Mouse (Mus musculus): ENCODE results near the gene Ybx1.
"Not testable (repeated sequence)": the region's sequence is repeated elsewhere in the genome, so short reads cannot be mapped to it uniquely, and the experiment has no call there.

The Ybx1 gene

GRCm38 (mm10) chr4:119294415-119295133 is at the start of gene Ybx1:
Ybx1 (minus strand) TSS chr4:119294604.
- peak; percentile 96 for DNase-seq (ENCODE audit: low spot score)

DNA sequence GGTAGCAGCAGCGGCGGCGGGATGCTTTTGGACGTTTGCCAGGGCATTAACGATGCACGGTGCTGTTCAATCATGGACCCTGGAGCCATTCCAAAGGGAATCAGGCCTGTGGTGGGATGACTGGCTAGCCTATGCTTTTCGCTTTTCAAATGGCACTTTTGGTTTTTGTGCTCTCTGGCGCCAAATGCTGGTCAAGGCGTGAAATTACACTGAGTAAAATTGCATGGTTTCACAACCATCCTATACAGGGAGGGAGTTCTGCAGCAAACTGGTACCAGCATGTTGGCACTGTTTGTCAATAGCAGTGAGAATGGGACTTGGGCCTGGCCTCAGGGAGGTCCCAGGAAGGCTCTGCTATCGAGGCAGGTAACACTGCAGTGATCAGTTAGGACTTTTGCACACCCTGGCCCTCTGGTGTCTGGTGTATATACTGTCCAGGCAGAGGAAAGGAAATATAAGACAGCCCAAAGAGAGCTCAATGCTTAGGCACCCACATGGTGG is 44.5 kb upstream of the Ybx1 start:
- peak; percentile 16 for DNase-seq (ENCODE audit: low spot score)

DNA sequence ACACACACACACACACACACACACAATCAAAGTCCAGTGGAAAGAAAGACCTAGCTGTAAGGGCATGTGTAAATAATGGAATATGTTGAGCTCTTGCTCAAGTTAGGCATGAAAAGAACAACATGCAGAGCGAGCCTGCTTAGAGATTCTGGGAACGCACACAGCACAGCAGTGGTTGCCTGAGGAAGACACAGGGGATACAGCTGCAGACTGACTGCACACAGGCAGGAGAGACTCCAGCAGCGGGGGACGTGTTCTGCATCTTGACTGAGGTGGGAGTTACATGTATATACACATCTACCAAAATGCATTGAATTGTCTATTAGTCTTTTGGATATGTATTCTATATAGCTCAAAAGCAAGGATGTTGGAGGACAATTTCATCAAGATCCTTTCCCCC is 44.0 kb upstream of the Ybx1 start:
- DNase-seq (ENCODE audit: low spot score): no peak

DNA sequence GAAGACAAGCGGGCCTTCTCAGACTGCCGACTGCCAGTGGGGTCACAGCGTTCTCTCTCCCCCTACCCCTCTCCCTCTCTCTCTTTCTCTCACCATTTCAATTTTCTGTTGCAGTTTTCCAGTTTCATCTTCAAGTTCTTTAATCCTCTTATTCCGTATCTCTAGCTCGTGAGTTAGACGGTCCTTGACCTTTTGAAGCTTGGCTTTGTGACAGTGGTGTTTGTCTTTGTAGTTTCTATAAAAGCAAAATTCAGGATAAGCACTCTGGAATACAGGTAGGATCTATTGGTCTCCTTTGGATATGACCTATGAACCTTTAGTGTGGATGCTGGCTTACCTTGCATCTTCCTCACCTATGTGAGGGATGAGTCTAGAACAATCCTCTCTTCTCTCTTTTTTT is 39.1 kb upstream of the Ybx1 start:
- DNase-seq (ENCODE audit: low spot score): no peak

DNA sequence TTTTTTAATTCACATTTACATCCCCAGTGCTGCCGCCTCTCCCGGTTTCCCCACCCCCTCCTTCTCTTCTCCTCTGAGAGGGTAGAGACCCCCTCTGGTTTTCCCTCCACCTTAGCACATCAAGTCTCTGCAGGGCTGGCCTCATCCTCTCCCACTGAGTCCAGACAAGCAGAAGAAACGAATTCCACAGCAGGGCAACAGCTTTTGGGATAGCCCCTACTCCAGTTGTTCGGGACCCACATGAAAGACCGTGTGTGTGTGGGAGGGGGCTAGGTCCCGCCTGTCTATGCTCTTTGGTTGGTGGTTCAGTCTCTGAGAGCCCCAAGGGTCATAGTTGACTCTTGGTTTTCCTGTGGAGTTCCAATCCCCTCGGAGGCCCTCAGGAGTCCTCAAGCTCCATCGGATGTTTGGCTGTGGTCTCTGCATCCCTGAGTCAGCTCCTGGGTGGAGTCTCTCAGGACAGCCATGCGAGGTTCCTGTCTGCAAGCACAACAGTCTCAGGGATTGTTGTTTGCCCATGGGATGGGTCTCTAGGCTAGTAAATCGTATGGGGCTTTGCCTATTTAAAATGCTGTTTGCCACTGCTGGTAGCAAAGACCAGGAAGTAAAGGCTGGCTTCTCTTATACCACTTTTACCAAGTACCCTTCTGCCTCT is 26.6 kb upstream of the Ybx1 start:
- no peak for DNase-seq (ENCODE audit: low spot score)

- peak; percentile 93 for DNase-seq (ENCODE audit: low spot score)
Observed at GRCm38 (mm10) chr4:119320131-119320830, 25.9 kb upstream of the Ybx1 start, which contains the start of gene Ppih. Ppih (minus strand) TSS chr4:119320546.

GRCm38 (mm10) chr4:119313756-119314155 is 19.4 kb upstream of the Ybx1 start:
- DNase-seq (ENCODE audit: low spot score): no peak

GRCm38 (mm10) chr4:119305418-119305817 is 11.0 kb upstream of the Ybx1 start:
- no peak for DNase-seq (ENCODE audit: low spot score)

GRCm38 (mm10) chr4:119303291-119303690 is 8.9 kb upstream of the Ybx1 start:
- DNase-seq (ENCODE audit: low spot score): no peak

DNA sequence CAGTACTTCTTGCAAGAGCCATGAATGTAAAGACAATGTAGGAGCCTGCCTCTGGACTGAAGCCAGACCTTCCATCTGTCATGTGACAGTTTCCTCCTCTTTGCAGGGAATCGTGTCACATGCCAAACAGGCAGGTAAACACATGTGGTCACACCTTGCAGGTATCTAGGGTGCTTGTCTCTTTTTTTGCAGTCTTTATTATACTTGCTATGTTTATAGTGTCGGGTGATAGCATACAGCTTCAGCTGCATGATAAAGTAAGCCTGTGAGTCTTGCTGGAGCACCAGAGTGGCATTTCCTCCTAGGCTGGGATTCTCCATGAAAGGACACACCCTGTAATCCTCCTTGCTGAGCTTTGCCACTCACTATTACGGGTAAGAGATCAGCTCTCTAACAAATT is 7.4 kb upstream of the Ybx1 start:
- no peak for DNase-seq (ENCODE audit: low spot score)

GRCm38 (mm10) chr4:119300761-119301160 is 6.4 kb upstream of the Ybx1 start:
- no peak for DNase-seq (ENCODE audit: low spot score)

DNA sequence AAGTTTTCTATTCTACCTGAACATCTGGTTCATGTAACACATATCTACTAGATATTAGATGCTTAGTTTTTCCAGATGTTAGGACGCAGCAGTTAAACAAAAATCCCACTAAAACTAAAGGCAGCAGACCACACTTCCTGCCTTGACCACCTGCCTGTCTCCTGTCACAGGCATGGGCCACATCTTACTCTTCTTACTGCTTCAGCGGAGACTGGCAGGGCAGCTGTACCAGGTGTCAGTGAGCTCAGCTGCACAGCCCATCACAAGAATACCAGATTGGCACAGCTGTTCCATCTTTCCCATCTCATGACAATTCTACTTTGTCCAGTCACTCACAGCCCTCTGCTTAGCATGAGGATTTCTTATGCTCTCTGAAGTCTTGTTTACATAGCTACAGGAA is 3.0 kb upstream of the Ybx1 start:
- no peak for DNase-seq (ENCODE audit: low spot score)

DNA sequence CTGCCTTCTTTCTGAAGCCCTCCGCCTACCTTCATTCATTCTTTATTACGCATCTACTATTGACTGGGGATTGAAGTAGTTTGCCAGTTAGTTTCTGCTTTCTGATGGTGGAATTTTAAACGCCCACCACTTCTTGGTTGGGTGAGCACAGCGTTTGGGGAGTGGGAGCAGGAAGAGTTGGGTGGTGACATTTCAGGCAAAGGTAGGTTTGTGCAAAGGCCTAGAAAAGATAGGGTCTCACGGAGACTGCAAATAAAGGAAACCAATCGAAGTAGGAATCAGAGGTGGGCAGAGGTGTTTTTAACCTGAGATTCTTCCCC is 690 bp upstream of the Ybx1 start:
- DNase-seq (ENCODE audit: low spot score): no peak

DNA sequence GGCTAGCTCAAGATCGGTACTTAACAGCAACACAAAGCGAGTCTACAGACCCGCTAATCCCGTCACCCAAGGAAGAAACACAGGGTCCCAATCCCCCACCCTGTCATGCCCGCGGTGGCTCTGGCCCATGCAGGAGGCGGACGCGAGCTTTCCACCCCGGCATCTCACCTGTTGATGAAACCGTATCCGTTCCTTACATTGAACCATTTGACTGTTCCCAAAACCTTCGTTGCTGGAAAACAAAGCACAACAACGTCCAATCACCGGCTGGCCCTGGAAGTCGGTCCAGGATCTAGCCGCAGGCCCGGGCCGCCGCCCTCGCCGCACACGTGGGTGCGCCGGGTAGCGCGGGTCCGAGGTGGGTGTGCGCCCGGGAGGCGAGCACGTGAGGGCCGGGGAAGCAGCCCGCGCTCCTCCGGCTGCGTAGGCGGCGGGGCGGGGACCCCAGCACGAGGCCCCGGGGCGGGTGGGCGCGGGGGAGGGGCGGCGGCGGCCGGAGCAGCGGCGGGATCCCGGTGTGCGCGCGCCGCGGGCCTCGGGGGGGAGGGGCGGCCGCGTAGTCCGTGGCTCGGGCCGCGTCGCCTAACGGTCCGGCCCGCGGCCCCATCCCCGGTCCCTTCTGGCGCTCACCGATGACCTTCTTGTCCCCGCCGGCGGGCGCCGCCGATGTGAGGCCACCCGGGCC is 688 bp downstream of the Ybx1 start:
- DNase-seq (ENCODE audit: low spot score): peak; percentile 32

DNA sequence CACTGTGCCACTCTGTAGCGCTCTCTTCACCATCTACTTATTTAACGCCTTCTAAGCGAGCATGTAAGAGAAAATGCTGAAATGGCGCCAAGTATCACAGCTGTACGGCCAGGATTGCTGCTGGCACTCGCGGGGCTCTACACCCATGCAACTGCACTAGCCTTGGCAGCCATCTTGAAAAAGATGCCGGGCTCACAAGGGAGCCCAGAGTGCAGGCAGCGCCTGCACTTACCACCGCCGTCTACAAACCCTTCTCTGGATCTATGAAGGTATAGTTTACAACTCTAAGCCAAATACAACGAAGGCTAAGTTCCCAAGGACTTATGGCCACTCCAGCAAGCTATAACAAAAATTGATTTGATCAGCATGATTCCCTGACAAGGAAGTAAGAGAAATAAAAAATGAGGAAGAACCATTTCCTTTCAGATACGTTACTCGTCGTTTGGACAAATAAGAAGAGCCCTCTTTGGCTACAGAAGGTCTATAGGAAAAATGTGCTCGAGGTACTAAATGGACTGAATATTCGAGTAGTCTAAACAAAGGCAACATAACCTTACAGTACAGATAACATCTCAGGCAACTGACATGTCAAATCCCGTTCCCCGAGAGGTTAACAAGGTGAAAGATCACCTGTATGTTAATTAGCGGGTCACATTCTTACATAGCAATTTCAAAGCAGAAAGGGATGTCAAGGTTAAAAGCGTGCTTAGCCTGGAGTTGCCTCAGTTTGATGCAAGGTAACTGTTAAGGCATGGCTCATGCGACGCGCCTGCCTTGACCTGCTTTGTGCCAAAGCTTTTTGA is 1.4 kb downstream of the Ybx1 start:
- DNase-seq (ENCODE audit: low spot score): peak; percentile 40

- DNase-seq (ENCODE audit: low spot score): no peak
Observed at GRCm38 (mm10) chr4:119291921-119292320, 2.5 kb downstream of the Ybx1 start.

DNA sequence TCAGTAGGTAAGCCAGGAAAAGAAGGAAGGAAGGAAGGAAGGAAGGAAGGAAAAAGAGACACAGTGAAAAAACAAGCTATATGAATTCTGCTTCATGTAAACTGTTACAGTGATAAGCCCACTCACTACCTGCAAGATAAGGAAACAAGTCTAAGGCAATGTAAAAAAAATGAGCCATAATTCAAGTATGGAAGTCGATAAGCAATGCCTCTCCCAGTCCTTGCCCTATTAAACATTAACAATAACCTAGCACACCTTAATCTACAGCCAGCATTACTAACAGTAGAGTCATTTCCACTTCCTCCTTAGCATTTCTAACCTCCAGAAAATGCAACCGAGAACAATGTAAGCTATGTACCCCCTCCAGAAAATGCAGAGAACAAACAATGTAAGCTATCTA is 9.1 kb downstream of the Ybx1 start:
- no peak for DNase-seq (ENCODE audit: low spot score)

DNA sequence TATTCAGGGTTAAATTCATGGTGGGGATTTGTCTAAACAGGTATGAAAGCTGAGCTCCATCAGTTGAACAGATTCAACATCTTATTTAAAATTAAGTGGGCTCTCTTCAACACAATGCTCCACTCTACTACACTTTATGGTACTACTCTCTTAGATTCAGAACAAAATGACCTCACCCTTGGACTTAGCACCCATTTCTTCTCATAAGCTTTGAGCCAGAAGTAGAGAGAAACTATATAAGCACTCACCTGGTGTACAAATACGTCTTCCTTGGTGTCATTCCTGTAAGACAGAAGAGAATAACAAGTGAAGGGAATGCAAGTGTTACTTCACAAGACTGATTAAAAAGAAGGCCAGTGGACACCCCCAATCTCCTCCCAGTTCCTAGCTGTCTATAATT is 9.5 kb downstream of the Ybx1 start:
- no peak for DNase-seq (ENCODE audit: low spot score)

- DNase-seq (ENCODE audit: low spot score): not testable (repeated sequence)
Observed at GRCm38 (mm10) chr4:119278784-119279183, 15.6 kb downstream of the Ybx1 start.

- DNase-seq (ENCODE audit: low spot score): no peak
Observed at GRCm38 (mm10) chr4:119275726-119276125, 18.7 kb downstream of the Ybx1 start.

DNA sequence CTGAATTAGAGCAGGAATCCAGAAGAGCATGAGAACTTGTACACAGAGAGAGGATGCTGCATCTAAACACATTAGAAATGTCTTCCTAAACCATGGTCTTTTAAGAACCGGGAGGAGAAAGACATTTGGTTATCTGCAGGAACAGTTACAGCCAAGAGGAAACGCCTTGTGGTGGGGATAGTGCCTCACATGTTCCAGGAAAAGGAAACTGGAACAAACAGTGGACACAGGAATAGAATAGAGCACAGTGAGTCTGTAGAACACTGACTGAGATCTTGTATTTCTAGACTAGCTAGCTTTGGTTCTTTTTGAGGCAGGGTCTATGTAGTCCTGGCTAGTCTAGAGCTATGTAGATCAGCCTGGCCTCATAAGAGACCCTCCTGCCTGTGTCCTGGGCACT is 19.2 kb downstream of the Ybx1 start:
- no peak for DNase-seq (ENCODE audit: low spot score)

- DNase-seq (ENCODE audit: low spot score): no peak
Observed at GRCm38 (mm10) chr4:119274627-119275026, 19.8 kb downstream of the Ybx1 start.

Measured in spleen, adult 12 weeks (tissue).